Mouse (Mus musculus) 416B (cell line): Measurements from ENCODE around the gene Ltv1.

Experiments
- DNase-seq: peaks from one replicate; pipeline ENCODE4 v3.0.0; 2011; ENCODE audit warnings: low read depth

Ltv1 gene

DNA sequence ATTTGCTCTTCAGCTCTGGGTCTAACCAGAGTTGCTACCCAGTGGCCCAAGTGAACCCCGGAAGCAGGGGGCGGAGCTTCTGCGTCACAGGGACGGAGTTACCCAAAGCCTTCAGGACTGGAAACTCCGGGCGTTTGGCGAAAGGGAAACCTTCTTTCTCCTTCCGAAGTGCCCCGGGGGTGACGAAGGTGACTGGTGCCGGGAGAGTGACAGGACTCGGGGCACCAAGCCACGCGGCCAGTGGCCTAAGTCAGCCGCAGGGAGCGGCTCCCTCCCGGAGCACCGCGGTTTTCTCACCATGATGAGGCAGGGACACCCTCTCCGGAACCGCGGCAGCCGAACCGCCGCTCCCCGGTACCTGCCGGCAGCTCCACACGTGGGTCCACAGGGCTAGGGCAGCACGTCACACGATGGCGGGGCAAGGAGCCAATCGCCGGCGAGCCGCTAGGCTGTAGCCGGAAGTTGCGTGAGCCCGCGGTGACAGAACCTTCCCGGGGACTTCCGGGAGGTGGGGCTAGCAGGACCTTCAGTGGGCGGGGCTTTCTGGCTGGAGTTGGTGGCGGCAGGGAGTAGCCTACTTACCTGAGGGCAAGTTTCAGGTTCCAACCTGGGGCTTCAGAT is at the start of gene Ltv1:
Ltv1 (minus strand) TSS at position 438 of the 621 bp plus-strand sequence.
- DNase-seq: peak; percentile 94

DNA sequence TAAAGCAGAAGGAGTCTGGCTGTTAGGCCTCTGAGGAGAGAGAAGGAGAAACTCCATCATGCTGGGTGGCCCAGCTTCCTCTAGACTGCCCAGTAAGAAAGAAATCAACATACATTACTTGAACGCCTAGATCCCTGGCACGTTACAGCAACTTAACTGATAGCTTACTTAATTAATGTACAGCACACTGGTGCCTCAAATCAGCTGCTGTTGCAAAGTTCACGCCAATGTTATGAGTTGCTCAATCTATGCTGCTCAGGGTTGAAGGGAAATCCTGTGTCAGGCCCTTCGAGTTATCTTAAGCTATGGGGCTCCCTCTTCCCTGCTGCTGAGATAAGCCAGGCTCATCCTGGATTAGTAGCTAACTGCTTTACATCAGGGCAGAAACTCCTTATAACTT is 47.5 kb upstream of the Ltv1 start:
- peak; percentile 10 for DNase-seq

DNA sequence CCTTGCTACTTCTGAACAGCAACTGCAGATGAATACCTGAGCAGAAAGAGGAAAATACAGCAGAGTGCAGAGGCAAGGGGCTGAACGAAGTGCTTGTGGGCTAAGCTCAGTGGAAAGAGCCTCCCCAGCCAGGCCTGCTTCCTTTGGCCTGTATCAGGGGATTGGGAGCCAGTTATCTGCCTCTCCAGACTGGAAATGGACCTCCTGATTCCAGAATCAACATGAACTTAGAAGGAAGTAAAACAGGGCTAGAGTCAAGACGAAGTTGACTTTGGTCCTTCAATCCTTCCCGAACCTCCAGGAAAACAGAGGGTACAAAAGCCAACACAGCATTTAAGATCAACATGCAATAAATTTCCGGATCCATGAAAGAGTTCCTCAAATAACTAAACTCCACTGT is 45.2 kb upstream of the Ltv1 start:
- DNase-seq: no peak

DNA sequence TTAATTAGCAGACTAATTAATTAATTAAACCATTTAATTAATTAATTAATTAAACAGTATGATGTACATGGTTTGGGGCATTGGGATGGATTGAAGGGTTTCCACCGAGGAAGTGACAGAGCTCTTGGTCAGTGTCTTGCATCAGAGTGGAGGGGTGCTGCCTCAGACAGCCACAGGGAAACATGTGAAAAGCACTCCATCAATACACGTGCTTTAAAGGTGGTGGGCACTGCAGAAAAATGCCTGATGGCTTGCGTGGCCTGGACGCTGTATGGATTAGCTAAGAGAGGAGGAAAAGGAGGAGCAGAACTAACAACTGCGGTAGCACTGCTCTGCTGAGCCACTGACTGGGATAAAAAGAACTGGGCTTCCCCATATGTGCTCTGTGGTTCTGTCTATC is 43.9 kb upstream of the Ltv1 start:
- DNase-seq: no peak

DNA sequence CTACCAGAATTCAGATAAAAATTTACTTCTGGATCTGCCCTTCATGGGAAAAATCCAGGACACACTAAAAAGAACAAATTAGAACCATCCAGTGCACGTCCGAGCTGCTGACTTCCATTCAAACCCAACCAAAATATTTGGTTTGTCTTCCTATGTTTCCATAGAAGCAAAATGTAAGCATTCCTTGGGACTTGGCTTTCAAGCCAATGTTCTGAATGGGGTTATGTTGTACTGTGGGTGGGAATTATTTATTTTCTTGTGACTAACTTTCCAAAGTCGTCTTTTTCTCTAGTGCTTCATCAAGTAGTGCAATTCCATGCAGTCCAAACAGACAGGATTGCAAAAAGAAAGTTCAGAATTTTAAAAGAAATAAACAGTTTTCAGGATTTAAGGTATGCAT is 41.5 kb upstream of the Ltv1 start:
- no peak for DNase-seq

DNA sequence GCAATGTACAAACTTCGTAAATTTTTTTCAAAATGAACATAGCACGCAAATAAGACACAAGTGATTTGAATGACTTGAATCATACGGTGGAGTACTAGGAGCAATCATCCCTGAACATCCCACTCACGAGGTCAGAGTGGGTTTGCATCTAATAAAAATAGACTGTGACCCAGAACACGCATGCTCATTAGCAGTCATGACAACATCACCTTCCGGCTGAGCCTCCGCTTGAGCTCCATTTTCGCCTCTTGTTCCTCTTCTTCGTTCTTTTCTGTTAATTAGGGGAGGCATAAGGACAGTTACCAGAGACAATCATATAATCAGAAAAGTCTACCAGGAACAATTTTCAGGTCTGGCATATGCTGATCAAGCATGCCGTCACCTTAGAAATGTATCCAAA is 41.0 kb upstream of the Ltv1 start:
- no peak for DNase-seq

DNA sequence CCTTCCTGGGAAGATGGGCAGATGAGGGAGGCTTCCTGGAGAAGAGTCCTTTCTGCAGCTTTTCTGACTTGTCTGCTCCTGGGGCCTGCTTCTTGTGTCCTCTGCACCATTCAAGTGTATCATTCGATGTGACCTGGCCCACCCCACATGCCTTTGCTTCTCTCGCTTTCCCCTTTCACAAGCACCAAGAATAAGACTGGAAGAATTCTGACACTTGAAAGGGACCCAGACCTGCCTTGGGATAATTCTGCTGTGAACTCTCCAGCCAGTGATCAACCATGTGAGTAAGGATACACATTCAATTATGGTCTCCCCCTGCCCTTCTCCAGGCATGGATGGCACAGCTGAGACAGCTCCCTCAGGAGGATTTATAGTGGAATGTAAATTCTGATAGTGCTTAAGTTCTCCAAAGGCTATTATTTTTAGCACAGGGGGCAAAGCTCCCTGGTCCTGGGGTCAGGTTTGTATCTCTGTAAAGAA is 40.2 kb upstream of the Ltv1 start:
- DNase-seq: no peak

DNA sequence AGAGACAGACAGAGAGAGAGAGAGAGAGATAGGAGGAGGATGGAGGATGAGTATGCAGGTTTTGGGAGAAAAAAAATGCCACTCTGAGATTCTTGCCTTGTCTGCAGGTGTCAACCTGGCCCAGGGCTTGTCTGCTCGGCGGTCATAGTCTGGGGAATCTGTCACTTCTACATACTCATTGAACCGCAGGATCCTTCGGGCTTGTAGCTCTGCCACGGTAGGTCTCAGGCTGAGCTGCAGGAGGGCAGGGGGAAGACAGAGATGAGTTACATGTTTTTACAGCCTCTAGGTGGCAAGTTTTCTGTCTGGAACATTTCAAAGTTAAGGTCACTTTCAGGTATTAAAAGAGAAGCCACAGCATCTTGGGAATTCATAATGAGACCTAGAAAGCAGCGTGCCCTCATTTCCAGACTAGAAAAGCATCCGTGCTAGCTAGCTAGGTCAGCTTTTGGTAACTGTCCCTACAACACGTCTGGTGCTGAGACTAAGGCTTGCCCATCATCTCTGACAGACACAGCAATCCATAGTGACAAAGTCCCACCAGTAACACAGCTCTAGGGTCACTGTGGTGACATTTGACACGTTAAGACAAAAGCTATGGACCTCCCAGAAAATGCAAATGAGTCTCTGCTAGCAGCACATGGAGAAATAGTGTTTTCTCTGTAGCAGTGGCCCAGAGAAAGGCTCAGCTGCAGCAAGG is 39.6 kb upstream of the Ltv1 start:
- no peak for DNase-seq

DNA sequence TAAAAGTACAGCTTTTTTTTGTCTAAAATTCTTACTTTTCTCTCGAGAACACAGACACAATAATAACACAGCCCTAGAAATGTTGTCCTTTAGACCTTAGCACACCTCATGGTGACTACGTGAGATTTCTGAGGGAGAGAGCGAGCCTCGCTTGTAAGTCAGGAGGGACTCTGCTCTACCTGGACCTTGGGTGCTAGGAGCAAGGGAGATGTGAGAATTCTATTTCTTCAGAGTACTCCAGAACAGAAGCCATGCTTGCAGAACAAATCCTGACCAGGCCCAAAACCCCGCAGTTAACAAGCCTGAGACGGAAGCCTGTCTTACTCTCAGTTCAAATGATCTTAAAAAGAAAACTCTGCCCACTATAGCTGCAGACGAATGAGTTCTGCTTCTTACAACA is 37.7 kb upstream of the Ltv1 start:
- no peak for DNase-seq

DNA sequence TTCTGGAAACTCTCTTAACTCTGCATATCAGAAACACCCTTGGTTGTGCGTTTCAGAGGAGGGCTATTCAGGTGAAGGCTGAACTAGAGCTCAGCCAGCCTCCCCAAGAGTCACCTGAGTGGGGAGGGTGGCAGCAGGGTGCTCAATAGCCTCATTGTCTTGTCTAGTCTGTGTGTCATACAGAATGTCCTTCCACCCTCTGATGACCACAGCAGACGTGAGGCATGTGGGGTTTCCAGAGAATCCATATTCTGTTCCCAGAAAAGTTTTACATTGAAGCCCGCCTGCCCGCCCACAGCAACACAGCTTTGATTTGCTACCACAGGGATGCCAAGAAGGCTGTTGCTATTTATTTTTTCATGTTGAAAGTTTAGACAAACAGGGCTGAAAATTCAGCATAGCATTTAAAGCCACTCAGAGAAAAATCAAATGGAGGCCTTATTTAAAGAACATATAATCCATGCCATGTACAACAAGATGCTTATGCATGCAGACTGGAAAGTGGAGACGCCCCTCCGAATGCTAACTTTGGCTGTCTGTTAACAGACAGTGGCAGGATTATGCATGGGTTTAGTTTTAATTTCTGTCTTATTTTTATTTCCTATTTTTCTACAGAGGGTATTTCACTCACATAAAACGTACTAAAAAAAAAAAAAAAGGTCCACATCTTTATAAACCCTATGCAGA is 32.6 kb upstream of the Ltv1 start:
- DNase-seq: no peak

DNA sequence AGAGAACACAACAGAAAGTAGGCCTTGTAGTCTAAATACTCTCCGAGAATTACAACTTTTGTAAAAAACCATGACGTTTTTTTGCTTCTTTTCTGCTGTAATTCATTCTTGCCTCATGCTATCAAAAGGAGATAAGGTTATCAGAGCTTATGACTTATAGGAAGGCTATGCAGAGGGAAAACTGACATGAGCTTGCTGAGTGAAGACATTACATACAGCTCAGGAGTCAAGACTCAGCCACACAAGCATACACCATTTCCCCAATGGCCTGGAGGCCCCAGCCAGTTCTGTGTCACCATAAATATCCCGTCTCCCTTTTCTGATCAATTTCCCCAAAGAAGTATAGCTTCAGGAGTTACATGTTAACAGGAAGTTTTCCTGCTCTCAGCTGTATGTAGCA is 29.2 kb upstream of the Ltv1 start:
- DNase-seq: no peak

DNA sequence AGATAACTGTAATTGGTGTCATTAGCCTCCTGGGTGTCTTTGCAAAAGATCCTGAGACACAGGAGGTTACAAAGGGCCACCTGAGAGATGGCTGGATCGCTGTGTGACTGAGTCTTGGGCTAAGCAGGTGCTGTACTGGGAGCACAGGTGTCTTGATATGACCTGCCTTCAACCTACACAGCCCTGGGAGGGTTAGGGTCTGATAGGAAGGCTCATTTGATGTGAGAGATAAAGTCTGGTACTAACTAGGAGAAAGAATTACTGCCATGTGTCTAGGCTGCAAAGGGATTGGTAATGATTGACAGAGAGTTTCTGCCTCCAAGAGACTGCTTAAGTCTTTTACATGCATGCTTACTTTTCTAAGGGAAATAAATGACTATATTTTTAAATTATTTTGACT is 27.1 kb upstream of the Ltv1 start:
- DNase-seq: no peak

DNA sequence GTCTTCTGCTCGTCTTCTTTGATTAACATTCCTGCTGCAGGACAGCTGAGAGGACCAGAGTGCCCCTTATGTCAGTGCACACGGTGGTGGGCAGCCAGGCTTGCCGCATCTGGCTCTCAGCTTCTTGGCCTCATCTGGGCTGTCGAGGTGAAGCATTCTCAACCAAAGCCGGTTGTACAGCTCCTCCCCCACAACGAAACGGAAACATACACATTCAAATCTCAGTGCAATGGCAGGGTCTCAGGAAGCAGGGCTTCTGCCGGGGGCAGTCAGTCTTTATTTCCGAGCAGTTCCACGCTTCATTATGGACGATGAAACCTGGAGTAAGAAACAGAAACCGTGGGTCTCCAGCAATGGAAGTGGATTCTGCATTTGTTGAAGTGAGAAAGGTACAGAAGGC is 21.0 kb upstream of the Ltv1 start:
- DNase-seq: no peak

DNA sequence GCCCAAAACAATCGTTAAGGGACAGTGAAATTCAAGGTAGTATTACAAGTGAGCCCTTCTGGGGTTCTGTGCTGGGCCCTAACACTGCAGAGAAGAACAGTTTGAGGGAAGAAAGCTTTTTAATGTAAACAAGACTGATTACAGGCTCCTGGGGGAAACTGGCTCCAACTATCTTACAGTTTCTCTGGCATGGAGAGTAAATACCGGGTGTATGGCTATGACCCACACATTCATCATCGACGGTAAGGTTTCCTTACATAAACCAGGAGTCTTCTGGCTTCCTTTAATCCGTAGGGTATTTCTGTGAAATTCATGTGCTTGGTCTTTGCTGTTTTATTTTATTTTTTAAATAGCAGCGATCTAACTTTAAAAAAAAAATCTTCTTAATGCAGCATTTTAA is 19.9 kb upstream of the Ltv1 start:
- DNase-seq: no peak

DNA sequence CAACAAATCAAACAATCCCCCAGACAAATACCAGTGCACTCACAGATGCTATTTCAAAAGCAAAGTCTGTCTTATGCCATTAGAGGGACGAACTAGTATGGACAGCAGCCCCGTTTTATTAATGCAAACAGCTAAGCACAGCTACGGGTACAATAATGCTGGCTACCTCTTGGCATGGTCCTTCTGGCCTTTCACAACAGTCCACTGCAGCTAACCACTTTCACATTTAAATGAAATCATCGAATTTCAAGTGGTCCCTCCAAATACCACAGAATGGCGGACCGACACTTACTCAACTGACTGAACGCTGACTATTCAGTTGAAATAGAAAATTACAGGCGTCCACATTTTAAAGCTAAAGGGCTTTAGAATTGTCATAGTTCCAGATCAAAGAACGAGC is 19.4 kb upstream of the Ltv1 start:
- no peak for DNase-seq

DNA sequence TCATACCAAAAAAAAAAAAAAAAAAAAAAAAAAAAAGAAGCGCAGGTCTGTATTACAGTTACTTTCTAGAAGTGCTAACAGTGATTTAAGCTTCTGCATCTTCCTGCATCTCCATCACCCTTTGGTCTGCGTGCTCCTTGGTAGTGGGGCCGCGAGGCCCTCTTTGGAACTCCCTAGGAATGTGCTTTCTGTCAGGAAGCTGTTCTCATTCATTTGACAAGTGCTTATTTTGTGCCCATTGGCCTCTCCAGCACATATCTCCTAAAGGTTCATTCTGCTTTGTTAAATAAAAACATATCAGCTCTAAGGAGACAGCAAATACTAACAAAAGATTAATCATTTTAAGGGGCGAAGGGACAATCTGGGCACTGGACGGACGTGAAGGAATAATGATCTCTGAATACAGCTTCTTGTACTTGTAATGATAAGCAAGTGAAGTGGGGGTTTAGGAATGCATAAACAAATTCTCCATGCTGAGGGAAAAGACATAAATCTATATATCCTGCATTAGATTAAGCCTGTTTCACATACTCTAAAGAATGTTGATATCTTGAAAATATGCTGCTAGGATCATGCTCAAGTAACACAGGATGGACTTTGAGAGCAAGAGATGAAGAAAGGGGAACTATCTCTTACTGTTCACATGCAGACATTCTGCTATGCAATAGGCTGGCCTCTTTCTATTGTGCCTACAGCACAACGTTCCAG is 17.1 kb upstream of the Ltv1 start:
- DNase-seq: no peak

DNA sequence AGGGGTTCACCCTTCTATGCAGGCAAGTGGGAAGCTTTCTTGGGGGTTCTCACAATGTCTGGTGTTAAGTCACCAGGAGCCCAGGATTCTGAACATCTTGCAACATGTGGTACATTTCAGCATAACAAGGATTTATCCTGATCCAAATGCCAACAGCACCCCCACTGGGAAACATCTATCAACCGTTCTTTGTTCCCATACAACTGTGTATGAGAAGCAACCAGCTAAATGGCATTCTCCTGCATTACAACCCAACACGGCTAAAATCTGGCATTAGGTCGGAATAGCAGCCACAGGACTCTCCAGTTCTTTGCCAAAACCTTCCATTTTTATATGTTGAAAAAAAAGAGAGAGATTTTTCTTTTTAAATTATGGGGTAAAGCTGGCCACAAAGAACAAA is 16.5 kb upstream of the Ltv1 start:
- no peak for DNase-seq

DNA sequence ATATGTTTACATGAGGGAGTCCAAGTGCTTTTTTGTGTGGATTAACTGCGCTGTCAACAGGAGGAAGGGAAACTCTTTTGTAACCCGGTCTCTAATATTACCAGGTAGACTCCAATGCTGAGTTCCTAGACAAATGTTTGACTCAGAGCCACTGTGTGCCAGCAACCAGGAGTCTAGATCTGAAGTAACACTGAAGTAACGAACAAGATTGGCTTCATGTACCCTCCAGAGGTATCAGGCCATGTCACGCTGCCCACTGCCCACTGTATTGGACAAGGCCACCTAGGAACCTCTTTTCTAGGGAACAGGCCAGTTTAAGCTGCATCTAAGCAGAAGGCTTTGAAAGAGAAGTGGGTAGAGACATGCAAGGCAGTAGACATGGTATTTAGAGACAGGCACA is 16.1 kb upstream of the Ltv1 start:
- DNase-seq: no peak

DNA sequence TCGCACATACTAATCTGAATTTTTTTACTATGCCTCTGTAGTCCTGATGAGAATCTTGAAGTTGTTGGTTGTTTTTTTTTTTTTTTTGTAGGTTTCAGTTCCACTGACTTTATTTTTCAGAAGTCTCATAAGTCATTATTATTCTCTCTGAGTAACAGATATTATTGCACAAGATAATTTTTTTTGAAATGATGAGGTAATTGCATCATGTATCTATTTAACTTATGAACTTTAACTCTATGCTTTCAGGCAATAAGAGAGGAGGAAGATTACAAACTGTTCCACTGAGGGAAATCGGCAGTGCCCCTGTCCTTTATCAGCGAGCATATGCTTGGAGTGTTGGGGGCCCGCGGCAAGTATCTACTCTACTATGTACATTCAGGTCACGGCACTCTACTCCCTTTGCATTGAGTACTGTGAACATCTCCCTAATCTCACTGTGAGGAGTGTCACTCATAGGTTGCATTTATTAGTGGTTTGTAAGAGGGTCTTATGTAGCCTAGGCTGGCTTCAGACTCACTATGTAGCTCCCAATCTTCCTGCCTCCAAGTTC is 8.8 kb upstream of the Ltv1 start:
- no peak for DNase-seq

DNA sequence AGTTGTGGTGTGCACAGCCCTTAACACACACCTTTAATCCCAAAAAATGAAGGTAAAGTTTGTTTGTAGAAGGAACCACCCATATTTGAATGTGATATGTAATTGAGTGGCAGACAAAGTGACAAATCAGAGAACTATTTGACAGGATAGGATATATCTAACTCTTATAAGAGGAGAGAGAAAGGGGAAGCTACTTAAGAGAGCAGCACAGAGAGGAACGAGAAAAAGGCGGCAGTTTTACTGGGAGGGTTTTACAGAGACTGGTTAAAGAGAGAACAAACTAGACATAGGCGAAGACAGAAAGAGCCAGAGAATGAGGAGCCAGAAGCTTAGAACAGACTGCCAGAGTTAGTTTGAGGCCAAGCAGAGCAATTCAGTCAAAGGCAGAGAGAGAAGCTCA is 7.9 kb upstream of the Ltv1 start:
- DNase-seq: no peak

DNA sequence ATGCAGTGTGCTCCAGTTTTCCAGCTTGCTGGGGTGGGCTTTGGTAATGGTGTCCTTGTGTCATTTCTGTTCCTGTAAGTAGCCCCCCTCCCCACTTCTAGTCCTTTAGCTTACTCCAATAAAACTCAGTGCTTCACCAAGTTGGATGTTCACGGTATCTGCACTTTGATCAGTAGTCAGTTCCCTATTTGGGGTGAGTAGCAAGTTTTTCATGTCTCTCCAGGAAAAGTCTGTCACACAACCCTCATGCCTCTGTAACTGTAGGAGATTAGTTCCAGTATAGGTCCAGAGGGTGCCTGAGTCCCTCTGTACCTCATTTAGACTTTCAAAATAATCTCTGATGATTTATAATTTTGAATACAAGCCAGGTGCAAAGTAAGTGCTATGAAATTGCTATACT is 6.3 kb upstream of the Ltv1 start:
- peak; percentile 8 for DNase-seq

DNA sequence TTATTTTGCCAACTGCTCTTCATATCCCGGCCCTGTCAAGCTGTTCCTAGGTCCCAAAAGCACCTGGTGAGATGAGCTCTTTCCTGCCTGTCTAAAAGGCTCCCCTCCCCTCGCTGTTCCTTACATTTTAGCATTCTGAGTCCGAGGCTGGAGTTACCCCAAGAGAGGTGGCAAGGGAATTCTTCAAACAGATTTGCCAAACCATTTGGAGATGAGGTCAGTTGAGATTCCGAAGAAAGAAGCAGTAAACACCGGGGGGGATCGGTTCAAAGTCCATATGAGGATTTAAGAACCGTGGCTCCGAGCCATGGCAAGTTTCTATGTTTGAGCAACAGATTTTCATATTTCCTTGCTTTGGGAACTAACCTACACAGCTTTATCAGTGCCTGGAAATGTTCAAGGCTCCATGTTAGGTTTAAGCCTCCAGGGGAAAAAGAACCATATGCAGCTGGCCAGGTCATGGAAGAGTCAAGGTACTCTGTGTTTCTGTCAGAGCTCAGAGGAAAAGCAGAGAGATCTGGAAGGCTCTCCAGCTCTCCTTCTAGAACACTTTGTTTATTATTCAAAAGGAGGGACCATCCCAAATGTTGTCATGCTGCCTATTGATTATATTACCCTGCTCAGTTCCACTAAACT is 4.0 kb upstream of the Ltv1 start:
- DNase-seq: no peak
